Mouse (Mus musculus) MEL (cell line): ENCODE results near the gene Syn2.

Experiments
- CHD2 ChIP-seq: IDR thresholded peaks from 2 replicates; pipeline ENCODE4 v1.6.1; 2011; ENCODE audit warnings: low read length, improper control_type of control experiment
- CTCF ChIP-seq, 3 experiments: IDR thresholded peaks in 2 of 3; conservative IDR thresholded peaks in 1 of 3; 2 replicates each; pipeline ENCODE4 v1.5.1; 2011 to 2012; ENCODE audit warnings: low read length in 3 of 3, low read depth in 2 of 3, mild to moderate bottlenecking in 2 of 3, improper control_type of control experiment in 1 of 3, inconsistent platforms in 1 of 3, mixed read lengths in 1 of 3, moderate library complexity in 1 of 3; ENCODE audit not compliant: control insufficient read depth in 1 of 3, insufficient read depth in 1 of 3, poor library complexity in 1 of 3, severe bottlenecking in 1 of 3
- EP300 ChIP-seq, 2 experiments: IDR thresholded peaks; 2 replicates each; pipeline ENCODE4 v1.6.1; 2011; ENCODE audit warnings: improper control_type of control experiment in 2 of 2, low read length in 2 of 2, low read depth in 1 of 2, mild to moderate bottlenecking in 1 of 2
- ETS1 ChIP-seq: IDR thresholded peaks from 2 replicates; pipeline ENCODE4 v1.6.1; 2012; ENCODE audit warnings: low read depth, mild to moderate bottlenecking, inconsistent platforms, low read length, improper control_type of control experiment, moderate library complexity
- MEF2A ChIP-seq: IDR thresholded peaks from 2 replicates; pipeline ENCODE4 v1.6.1; 2014; ENCODE audit warnings: low read depth, mild to moderate bottlenecking, inconsistent platforms, low read length, improper control_type of control experiment; ENCODE audit not compliant: poor library complexity, insufficient replicate concordance, severe bottlenecking; ENCODE audit errors: extremely low read depth
- POLR2A ChIP-seq, 2 experiments: IDR thresholded peaks; 2 replicates each; pipeline ENCODE4 v1.6.1; 2011 to 2012; ENCODE audit warnings: low read length in 2 of 2, mild to moderate bottlenecking in 2 of 2, control low read depth in 1 of 2, improper control_type of control experiment in 1 of 2, low read depth in 1 of 2, moderate library complexity in 1 of 2; ENCODE audit not compliant: control insufficient read depth in 1 of 2, insufficient read depth in 1 of 2, poor library complexity in 1 of 2
- USF1 ChIP-seq: IDR thresholded peaks from 2 replicates; pipeline ENCODE4 v1.6.1; 2014; ENCODE audit warnings: low read depth, mild to moderate bottlenecking, inconsistent platforms, low read length, improper control_type of control experiment, moderate library complexity
- USF2 ChIP-seq, 2 experiments: IDR thresholded peaks; 2 replicates each; pipeline ENCODE4 v1.6.1; 2011 to 2012; ENCODE audit warnings: improper control_type of control experiment in 2 of 2, low read length in 2 of 2, borderline replicate concordance in 1 of 2, inconsistent platforms in 1 of 2, low read depth in 1 of 2, mild to moderate bottlenecking in 1 of 2; ENCODE audit not compliant: insufficient read depth in 1 of 2
- ZNF384 ChIP-seq: IDR thresholded peaks from 2 replicates; pipeline ENCODE4 v1.6.1; 2012; ENCODE audit warnings: low read depth, mild to moderate bottlenecking, inconsistent platforms, low read length, improper control_type of control experiment

DNA sequence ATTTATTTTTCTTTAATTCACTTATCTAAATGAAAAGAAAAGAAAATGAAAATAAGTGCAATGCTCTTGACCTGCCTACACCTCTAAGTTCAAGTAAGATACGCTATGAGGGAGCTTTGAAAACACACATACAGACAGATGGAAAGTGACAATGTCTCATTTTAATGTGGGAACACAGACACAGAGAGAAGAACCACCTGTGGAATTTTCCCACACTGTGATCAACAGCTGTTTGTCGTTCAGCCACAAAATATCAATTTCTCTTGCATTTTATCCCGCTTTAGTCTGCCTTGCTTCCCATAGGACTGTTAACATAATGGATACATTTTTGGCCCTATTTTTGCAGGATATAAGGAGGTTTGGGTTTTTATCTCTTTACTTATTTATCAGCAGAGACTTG, 76.1 kb downstream of the Syn2 start:
- TF ChIP-seq POLR2A (IDR thresholded peaks at IDR 0.05; ENCODE audit: control insufficient read depth in 1 of 2, insufficient read depth in 1 of 2, low read depth in 1 of 2, low read length in 2 of 2, poor library complexity in 1 of 2) (no peak), MEF2A (no peak), USF2 (IDR thresholded peaks at IDR 0.05; ENCODE audit: borderline replicate concordance in 1 of 2, insufficient read depth in 1 of 2, low read depth in 1 of 2, low read length in 2 of 2) (no peak), ETS1 (no peak), USF1 (no peak), CHD2 (no peak), CTCF (IDR thresholded peaks at IDR 0.05 in 2 of 3, conservative IDR thresholded peaks at IDR 0.05 in 1 of 3; ENCODE audit: control insufficient read depth in 1 of 3, insufficient read depth in 1 of 3, low read depth in 2 of 3, low read length in 3 of 3, poor library complexity in 1 of 3, severe bottlenecking in 1 of 3) (no peak), ZNF384 (no peak), EP300 (IDR thresholded peaks at IDR 0.05; ENCODE audit: low read depth in 1 of 2, low read length in 2 of 2) (no peak)
